9 mouse cellular contexts compared by ENCODE assay signal in the genomic region with DNA sequence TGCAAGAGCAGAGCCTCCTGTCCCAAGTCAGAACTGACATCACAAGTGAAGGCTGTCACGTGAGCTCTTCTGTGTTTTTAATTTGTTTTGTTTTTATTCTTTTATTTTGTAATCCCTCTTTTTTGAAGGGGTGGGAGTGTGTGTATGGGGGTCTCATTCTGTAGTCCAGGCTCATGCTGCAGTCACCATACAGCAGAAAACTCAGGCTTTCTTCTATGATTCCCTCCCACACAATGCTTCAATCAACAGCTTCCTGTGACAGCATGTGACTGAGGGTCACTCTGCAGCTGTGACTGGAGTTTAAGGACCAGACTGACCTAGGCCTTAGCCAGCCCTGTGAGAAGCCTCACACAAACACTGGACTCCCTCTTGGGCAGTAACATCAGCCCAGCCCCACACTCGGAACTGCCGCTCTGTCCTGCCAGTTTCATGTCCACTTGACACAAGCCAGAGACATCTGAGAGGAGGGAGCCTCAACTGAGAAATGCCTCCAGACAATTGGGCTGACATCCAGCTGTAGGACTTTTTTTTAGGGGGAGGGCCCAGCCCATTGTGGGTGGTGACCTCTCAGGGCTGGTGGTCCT. TPM values are rescaled to one million over a fixed set of nuclear protein-coding genes. Genes with fewer than 3 reads are reported as not detected.
A peak's percentile ranks its signal among the peaks of the same experiment; 100 is the strongest.
DNase-seq lines count a peak whose midpoint lies in the region; ATAC-seq and TF ChIP-seq lines count a peak whose summit lies in the region.
"Had no signal": no experiment of that assay in that cellular context is flagged by ENCODE, and none has a peak within 500 bp of the region (broad histone marks: within the 10 kb centered on the region; RNA-seq: fewer than 3 reads in every experiment).

No protein-coding gene starts in this region.

- H3K27me3 ChIP-seq in liver, embryonic 11.5 days (replicated peaks; ENCODE audit: control insufficient read depth, insufficient read depth, low read length) = no peaks in the 10 kb centered on the region
- no peaks in the 10 kb centered on the region for H3K27me3 ChIP-seq in liver, postnatal 0 days (ENCODE audit: insufficient read depth, low read length)
- H3K27me3 ChIP-seq in embryonic facial prominence, embryonic 10.5 days (replicated peaks; ENCODE audit: low read depth, poor library complexity, severe bottlenecking) = no peaks in the 10 kb centered on the region
- no peaks in the 10 kb centered on the region for H3K27me3 ChIP-seq in intestine, embryonic 15.5 days (replicated peaks)
- H3K27me3 ChIP-seq: lung, embryonic 15.5 days had no signal

- H3K4me3 ChIP-seq in liver, embryonic 11.5 days (ENCODE audit: low read depth, low read length) = no peak overlapping the region
- no peak overlapping the region for H3K4me3 ChIP-seq in liver, postnatal 0 days (ENCODE audit: low read depth, low read length)
- H3K4me3 ChIP-seq in embryonic facial prominence, embryonic 10.5 days = no peak overlapping the region
- no peak overlapping the region for H3K4me3 ChIP-seq in intestine, embryonic 15.5 days (replicated peaks)
- H3K4me3 ChIP-seq: lung, embryonic 15.5 days had no signal

- 75% methylated on average over 3 of the region's 3 CpGs for WGBS in liver, embryonic 11.5 days
- 76% methylated on average over 3 of the region's 3 CpGs for WGBS in liver, postnatal 0 days (ENCODE audit: insufficient replicate concordance)
- WGBS in embryonic facial prominence, embryonic 10.5 days = 46% methylated on average over 3 of the region's 3 CpGs
- WGBS in intestine, embryonic 15.5 days = 61% methylated on average over 3 of the region's 3 CpGs

- DNase-seq in heart, adult 18-20 months = peak; percentile 51 to 58
- no peak for DNase-seq in heart, adult 9 months (ENCODE audit: low spot score in 2 of 2)
- no peak for DNase-seq in liver, embryonic 11.5 days (ENCODE audit: low spot score)
- no peak for DNase-seq in liver, postnatal 0 days
- peak; percentile 26 for DNase-seq in embryonic facial prominence, embryonic 10.5 days (ENCODE audit: low spot score)
- DNase-seq in left cerebral cortex, adult 18-20 months (ENCODE audit: low spot score in 2 of 2) = no peak
- DNase-seq in lung, postnatal 36 days = no peak

- H3K9ac ChIP-seq in liver, embryonic 11.5 days (ENCODE audit: low read depth, low read length) = no peak overlapping the region
- no peak overlapping the region for H3K9ac ChIP-seq in liver, postnatal 0 days (replicated peaks)
- no peak overlapping the region for H3K9ac ChIP-seq in intestine, embryonic 15.5 days
- H3K9ac ChIP-seq: lung, embryonic 15.5 days had no signal

- H3K36me3 ChIP-seq in liver, embryonic 11.5 days (ENCODE audit: control insufficient read depth, insufficient read depth, low read length) = peaks cover 9% of the 10 kb centered on the region; the same call in 1 of the 2 replicates
- H3K36me3 ChIP-seq in liver, postnatal 0 days (replicated peaks; ENCODE audit: insufficient read depth, low read length) = peaks cover 7% of the 10 kb centered on the region; the same call in 1 of the 2 replicates
- H3K36me3 ChIP-seq in embryonic facial prominence, embryonic 10.5 days (replicated peaks) = peaks cover 16% of the 10 kb centered on the region
- H3K36me3 ChIP-seq in intestine, embryonic 15.5 days = no peaks in the 10 kb centered on the region

- no peak overlapping the region for H3K4me2 ChIP-seq in liver, embryonic 11.5 days
- no peak overlapping the region for H3K4me2 ChIP-seq in liver, postnatal 0 days (ENCODE audit: low read depth, low read length)
- no peak overlapping the region for H3K4me2 ChIP-seq in intestine, embryonic 15.5 days (replicated peaks)
- H3K4me2 ChIP-seq: lung, embryonic 15.5 days had no signal

- no peak for TF ChIP-seq CTCF in liver, postnatal 0 days (IDR thresholded peaks at IDR 0.05; ENCODE audit: low read depth)

- TF ChIP-seq EP300 in liver, postnatal 0 days (IDR thresholded peaks at IDR 0.05; ENCODE audit: low read depth) = no peak

- H3K27ac ChIP-seq in liver, embryonic 11.5 days (ENCODE audit: low read depth, low read length) = no peak overlapping the region
- H3K27ac ChIP-seq in liver, postnatal 0 days (ENCODE audit: low read depth) = no peak overlapping the region
- 0 out of 2 replicates have a peak overlapping the region, but pooled peaks have one; percentile 16 for H3K27ac ChIP-seq in embryonic facial prominence, embryonic 10.5 days (replicated peaks)
- peak overlapping the region; percentile 24; the same call in 1 of the 2 replicates for H3K27ac ChIP-seq in intestine, embryonic 15.5 days
- H3K27ac ChIP-seq: lung, embryonic 15.5 days had no signal

- ATAC-seq in liver, embryonic 11.5 days (replicated peaks; ENCODE audit: low FRiP score) = peak; percentile 16
- no peak for ATAC-seq in liver, postnatal 0 days
- peak; percentile 52 for ATAC-seq in intestine, embryonic 15.5 days

- H3K4me1 ChIP-seq in liver, embryonic 11.5 days (replicated peaks; ENCODE audit: control insufficient read depth, insufficient read depth, low read length) = no peaks in the 10 kb centered on the region
- no peaks in the 10 kb centered on the region for H3K4me1 ChIP-seq in liver, postnatal 0 days (ENCODE audit: insufficient read depth)
- peaks cover 19% of the 10 kb centered on the region for H3K4me1 ChIP-seq in embryonic facial prominence, embryonic 10.5 days
- peaks cover 4% of the 10 kb centered on the region; the same call in 1 of the 2 replicates for H3K4me1 ChIP-seq in intestine, embryonic 15.5 days (replicated peaks)
- H3K4me1 ChIP-seq: lung, embryonic 15.5 days had no signal

- peaks cover 7% of the 10 kb centered on the region; the same call in 1 of the 2 replicates for H3K9me3 ChIP-seq in liver, embryonic 11.5 days (ENCODE audit: control insufficient read depth, low read length)
- H3K9me3 ChIP-seq in liver, postnatal 0 days (ENCODE audit: low read length) = 0 out of 2 replicates have a peak, but pooled peaks cover 2% of the 10 kb centered on the region
- peaks cover 8% of the 10 kb centered on the region; the same call in 1 of the 2 replicates for H3K9me3 ChIP-seq in embryonic facial prominence, embryonic 10.5 days
- H3K9me3 ChIP-seq in intestine, embryonic 15.5 days = no peaks in the 10 kb centered on the region
- H3K9me3 ChIP-seq: lung, embryonic 15.5 days had no signal

RNA-seq across cellular contexts. Expression of a gene that starts 8.8 kb away (rescaled TPM):
- under 1 TPM in 1 of 2 experiments, not detected in 1; 0.32 TPM for total RNA-seq in heart, adult 18-20 months (2021)
- polyA plus RNA-seq in liver, embryonic 11.5 days (2014; fragmentation: Nextera tagmentation; extraction: Ambion mirVana) = 1.6 and 1.8 TPM in 2 replicates
- 0.20 and 0.23 TPM in 2 replicates for polyA plus RNA-seq in liver, postnatal 0 days (2015; fragmentation: Nextera tagmentation; extraction: Ambion mirVana)
- 1.7 and 1.8 TPM in 2 replicates for polyA plus RNA-seq in embryonic facial prominence, embryonic 10.5 days (2016; fragmentation: Nextera tagmentation; extraction: Ambion mirVana)
- polyA plus RNA-seq in intestine, embryonic 15.5 days (2015; fragmentation: Nextera tagmentation; extraction: Ambion mirVana) = 1.2 and 1.6 TPM in 2 replicates
- 1 to 10 TPM in 1 of 2 experiments, under 1 TPM in 1; 0.88 to 1.1 TPM for total RNA-seq in left cerebral cortex, adult 18-20 months (2021)

RNA-seq across cellular contexts. Expression of a gene that starts 14.3 kb away (rescaled TPM):
- 10 to 100 TPM; 15.3 to 16.1 TPM for total RNA-seq in heart, adult 18-20 months (2021)
- polyA plus RNA-seq in liver, embryonic 11.5 days (2014; fragmentation: Nextera tagmentation; extraction: Ambion mirVana) = 34.5 and 36.9 TPM in 2 replicates
- 9.1 TPM in 2 replicates for polyA plus RNA-seq in liver, postnatal 0 days (2015; fragmentation: Nextera tagmentation; extraction: Ambion mirVana)
- polyA plus RNA-seq in embryonic facial prominence, embryonic 10.5 days (2016; fragmentation: Nextera tagmentation; extraction: Ambion mirVana) = 45.0 and 45.6 TPM in 2 replicates
- polyA plus RNA-seq in intestine, embryonic 15.5 days (2015; fragmentation: Nextera tagmentation; extraction: Ambion mirVana) = 38.7 and 42.8 TPM in 2 replicates
- total RNA-seq in left cerebral cortex, adult 18-20 months (2021) = 10 to 100 TPM; 61.8 to 63.0 TPM

RNA-seq across cellular contexts. Expression of a gene that starts 21.5 kb away (rescaled TPM):
- total RNA-seq in heart, adult 18-20 months (2021) = 10 to 100 TPM; 25.1 to 32.1 TPM
- 5.2 and 5.3 TPM in 2 replicates for polyA plus RNA-seq in liver, embryonic 11.5 days (2014; fragmentation: Nextera tagmentation; extraction: Ambion mirVana)
- polyA plus RNA-seq in liver, postnatal 0 days (2015; fragmentation: Nextera tagmentation; extraction: Ambion mirVana) = 1.2 and 2.2 TPM in 2 replicates
- polyA plus RNA-seq in embryonic facial prominence, embryonic 10.5 days (2016; fragmentation: Nextera tagmentation; extraction: Ambion mirVana) = 4.5 and 4.7 TPM in 2 replicates
- 9.9 and 10.7 TPM in 2 replicates for polyA plus RNA-seq in intestine, embryonic 15.5 days (2015; fragmentation: Nextera tagmentation; extraction: Ambion mirVana)
- total RNA-seq in left cerebral cortex, adult 18-20 months (2021) = 1 to 10 TPM; 3.4 to 4.7 TPM

RNA-seq across cellular contexts. Expression of a gene that starts 51.9 kb away (rescaled TPM):
- total RNA-seq in heart, adult 18-20 months (2021) = 1 to 10 TPM; 2.5 to 3.1 TPM
- 9.0 and 9.5 TPM in 2 replicates for polyA plus RNA-seq in liver, embryonic 11.5 days (2014; fragmentation: Nextera tagmentation; extraction: Ambion mirVana)
- polyA plus RNA-seq in liver, postnatal 0 days (2015; fragmentation: Nextera tagmentation; extraction: Ambion mirVana) = 3.1 and 3.6 TPM in 2 replicates
- polyA plus RNA-seq in embryonic facial prominence, embryonic 10.5 days (2016; fragmentation: Nextera tagmentation; extraction: Ambion mirVana) = 4.0 and 5.3 TPM in 2 replicates
- polyA plus RNA-seq in intestine, embryonic 15.5 days (2015; fragmentation: Nextera tagmentation; extraction: Ambion mirVana) = 3.1 and 4.4 TPM in 2 replicates
- 1 to 10 TPM; 2.6 to 2.7 TPM for total RNA-seq in left cerebral cortex, adult 18-20 months (2021)

Comparison
In these comparisons a context has a peak if more than half of its experiments do, and no peak if none do; other contexts are left out.
1. DNase-seq: peak in heart, adult 18-20 months (2 of 2) and embryonic facial prominence, embryonic 10.5 days (single experiment); none in heart, adult 9 months (0 of 2), liver, embryonic 11.5 days (single experiment), liver, postnatal 0 days (single experiment), left cerebral cortex, adult 18-20 months (0 of 2) and lung, postnatal 36 days (single experiment).
2. H3K27ac ChIP-seq: peak in embryonic facial prominence, embryonic 10.5 days (single experiment) and intestine, embryonic 15.5 days (single experiment); none in liver, embryonic 11.5 days (single experiment) and liver, postnatal 0 days (single experiment).